Mouse (Mus musculus) T-cell, adult 2 months (primary cell): Measurements from ENCODE around the gene Prox2.
"Not testable (repeated sequence)": the region's sequence is repeated elsewhere in the genome, so short reads cannot be mapped to it uniquely, and the experiment has no call there.

ENCODE experiments used
- DNase-seq: peaks from one replicate; pipeline ENCODE4 v3.0.0; 2022; ENCODE audit warnings: low spot score

The Prox2 gene

DNA sequence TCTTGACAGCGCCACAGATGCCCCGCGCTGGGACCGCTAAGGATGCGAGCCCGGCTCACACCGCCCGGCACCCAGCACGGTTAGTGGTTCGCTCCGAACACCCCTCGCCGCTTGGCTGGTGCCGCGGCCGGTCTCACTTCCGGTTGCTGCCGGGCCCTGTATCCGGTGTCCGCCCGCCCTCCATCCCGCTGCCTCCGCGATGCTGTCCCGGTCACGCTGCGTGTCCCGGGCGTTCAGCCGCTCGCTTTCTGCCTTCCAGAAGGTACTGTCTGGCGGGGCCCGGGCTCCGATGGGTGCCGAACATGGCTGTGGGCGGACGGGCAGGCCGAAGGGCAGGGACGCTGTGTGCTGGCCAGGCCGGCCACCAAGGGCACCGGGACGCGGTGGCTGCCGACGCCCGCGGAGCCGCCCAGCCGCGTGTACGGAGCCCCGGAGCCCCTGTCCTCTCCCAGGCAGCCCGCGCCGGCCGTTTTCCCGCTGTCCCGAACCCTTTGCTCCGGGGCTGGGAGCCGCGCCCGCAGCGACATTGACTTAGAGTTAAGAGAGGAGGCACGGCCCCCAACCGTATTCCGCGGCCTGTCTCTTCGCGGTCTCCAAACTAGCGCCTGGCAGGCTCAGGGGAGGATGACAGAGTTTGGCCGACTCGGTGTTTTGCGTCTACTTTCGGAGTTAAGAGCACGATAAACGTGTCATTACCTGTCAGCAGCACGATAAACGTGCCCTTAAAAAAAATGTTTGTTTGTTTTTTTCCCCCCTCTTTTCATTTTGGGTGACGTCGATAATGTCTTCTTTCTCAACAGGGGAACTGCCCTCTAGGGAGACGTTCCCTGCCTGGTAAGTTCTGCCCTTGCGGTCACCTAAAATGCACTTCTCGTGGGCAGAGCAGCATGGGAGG is at the start of gene Prox2, which contains the start of gene Dlst:
Gene Prox2 (minus strand): TSS at position 62 of the 895 bp plus-strand sequence.
Gene Dlst (plus strand): TSS at position 136 of the 895 bp plus-strand sequence.
- peak; percentile 80 for DNase-seq

GRCm38 (mm10) chr12:85159592-85159991 is 49.0 kb upstream of the Prox2 start:
- DNase-seq = no peak

- DNase-seq = no peak
These were observed 48.2 kb upstream of the Prox2 start for GRCm38 (mm10) chr12:85158801-85159200.

- DNase-seq = no peak
These were observed 47.4 kb upstream of the Prox2 start for GRCm38 (mm10) chr12:85157797-85158460.

GRCm38 (mm10) chr12:85156324-85156723 is 45.8 kb upstream of the Prox2 start:
- DNase-seq = no peak

GRCm38 (mm10) chr12:85153011-85153410 is 42.5 kb upstream of the Prox2 start:
- no peak for DNase-seq

DNA sequence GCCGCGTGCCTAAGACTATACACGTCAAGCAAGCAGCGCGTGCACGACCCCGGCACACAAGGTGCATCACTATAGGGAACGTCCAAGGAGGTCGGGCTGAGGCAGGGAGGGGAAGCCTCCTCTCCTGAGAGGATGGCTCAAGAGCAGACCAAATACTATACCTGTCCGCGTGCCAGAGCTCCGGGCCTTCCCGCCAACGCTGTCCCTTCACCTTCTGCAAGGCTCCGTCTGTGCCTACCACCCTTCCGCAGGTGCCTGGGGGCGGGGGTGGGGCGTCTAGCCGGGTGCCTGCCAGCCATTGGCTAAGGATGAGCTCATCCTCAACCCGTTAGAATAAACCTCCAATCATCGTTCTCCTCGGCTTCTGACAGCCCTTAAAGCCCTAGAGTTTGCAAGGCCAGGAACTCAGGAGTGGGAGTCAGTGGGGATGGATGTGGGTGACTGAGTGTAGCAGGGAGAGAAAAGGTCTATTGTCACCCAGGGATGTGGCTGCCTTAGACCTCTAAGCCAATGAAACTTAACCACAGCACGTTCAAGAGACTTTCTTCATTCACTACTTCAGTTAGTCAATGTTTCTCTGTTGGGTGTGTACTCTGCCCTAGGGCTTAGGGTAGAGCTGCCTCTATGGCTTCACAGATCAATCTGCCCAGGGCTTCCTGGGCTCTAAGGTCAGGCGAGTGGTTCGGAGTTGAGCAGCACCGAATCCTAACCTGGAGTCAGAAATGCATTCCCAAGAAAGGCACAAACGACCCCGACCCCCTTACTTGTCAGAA is 40.6 kb upstream of the Prox2 start, which contains the start of gene Rps6kl1:
Gene Rps6kl1 (minus strand): TSS at position 263 of the 773 bp plus-strand sequence.
- peak; percentile 69 for DNase-seq

DNA sequence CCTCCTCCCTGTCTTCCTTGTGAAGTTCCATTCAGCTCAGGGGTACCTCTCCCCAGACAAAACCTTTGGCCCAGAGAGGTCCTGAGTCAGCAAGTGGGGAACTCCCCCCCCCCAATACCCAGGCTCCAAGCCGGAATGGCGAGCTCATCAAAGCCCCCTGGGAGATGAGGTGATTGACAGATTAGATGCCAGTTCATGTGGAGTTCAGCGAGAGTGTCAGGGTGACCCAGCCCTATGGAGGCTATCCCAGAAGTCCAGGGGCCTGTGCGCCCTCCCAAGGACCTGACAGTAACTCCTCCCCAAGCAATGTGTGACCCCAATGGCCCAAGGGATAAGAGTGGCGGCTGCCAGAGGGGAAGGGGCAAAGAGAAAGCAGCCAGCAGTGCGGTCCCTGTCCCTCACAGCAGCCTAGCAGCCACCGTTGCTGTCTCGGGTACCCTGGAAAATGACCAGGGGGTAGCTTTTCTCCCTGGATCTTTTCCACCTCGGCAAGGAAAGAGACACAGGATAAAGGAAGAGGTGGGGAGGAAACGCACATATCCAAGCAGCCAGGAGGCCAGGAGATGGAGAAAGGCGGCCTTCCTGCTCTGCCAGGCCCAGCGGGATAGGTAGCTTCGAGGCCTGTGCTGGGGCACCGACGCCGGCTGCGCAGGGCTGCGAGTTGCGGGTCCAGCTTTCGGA is 39.9 kb upstream of the Prox2 start:
- DNase-seq = no peak

- no peak for DNase-seq
These were observed 36.3 kb upstream of the Prox2 start for GRCm38 (mm10) chr12:85146881-85147280.

GRCm38 (mm10) chr12:85146355-85146754 is 35.8 kb upstream of the Prox2 start:
- DNase-seq = no peak

- no peak for DNase-seq
These were observed 35.1 kb upstream of the Prox2 start for GRCm38 (mm10) chr12:85145630-85146029.

DNA sequence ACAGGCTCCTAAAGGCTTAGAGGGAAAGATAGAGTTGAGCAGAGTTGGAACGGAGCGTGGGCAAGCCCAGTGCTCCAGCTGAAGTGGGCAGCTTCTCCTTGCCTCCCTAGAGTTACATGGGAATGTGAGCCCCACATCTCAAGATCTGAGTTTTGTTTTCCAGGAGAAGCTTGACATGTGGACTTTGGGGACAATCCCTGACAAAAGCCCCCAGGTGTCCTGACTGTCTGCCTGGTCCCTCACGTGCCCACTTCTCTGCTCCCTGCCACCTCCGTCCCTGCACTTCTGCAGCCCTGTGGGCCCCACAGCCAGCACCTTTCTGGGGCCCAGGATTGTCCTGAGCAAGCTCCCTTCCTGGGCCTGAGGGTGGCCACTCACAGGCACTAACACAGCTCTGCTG is 34.3 kb upstream of the Prox2 start:
- DNase-seq = no peak

DNA sequence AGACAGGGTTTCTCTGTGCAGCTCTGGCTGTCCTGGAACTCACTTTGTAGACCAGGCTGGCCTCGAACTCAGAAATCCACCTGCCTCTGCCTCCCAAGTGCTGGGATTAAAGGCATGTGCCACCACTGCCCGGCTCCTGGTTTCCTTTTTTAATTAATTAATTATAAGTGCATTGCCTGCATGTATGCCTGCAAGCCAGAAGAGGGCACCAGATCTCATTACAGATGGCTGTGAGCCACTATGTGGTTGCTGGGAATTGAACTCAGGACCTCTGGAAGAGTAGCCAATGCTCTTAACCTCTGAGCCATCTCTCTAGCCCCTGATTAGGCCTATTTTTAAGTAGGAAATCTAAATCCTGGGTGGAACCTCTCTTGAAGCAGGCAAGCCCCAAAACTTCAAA is 33.7 kb upstream of the Prox2 start:
- not testable (repeated sequence) for DNase-seq

DNA sequence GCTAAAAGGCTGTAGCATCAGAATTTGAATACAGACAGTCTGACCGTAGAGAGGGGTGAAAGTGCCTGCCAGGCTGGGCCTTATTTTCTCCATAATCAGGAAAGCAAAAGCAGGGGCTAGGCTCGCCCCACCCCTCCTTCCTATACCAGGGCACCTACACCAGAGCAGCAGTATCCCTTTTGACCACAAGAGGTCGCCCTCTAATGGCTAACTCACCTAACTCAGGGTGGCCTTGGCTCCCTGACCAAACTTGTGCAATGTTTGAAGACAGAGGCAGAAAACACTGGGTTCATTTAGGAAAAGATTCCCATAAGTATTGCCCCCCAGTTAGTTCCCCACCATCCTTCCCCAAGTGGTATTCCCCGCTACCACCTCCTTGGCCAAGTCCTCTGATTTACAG is 32.2 kb upstream of the Prox2 start:
- DNase-seq = peak; percentile 71

DNA sequence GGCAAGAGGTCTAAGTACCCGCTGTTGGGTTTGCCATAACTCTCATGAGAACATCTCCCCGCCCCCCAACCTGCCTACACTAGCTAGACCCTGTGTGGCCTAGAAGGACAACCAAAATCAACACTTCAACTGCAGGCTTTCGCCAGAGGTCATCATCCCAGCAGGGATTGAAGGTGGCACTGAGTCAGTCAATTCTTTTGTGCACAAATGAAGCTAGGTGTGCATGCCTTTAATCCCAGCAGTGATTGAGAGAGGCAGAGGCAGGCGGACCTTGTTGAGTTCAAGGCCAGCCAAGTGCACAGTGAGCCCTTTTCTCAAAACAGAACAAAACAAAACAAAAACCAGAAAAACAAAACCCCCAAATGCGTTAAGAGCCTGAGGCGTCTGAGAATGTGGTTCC is 30.5 kb upstream of the Prox2 start:
- no peak for DNase-seq

DNA sequence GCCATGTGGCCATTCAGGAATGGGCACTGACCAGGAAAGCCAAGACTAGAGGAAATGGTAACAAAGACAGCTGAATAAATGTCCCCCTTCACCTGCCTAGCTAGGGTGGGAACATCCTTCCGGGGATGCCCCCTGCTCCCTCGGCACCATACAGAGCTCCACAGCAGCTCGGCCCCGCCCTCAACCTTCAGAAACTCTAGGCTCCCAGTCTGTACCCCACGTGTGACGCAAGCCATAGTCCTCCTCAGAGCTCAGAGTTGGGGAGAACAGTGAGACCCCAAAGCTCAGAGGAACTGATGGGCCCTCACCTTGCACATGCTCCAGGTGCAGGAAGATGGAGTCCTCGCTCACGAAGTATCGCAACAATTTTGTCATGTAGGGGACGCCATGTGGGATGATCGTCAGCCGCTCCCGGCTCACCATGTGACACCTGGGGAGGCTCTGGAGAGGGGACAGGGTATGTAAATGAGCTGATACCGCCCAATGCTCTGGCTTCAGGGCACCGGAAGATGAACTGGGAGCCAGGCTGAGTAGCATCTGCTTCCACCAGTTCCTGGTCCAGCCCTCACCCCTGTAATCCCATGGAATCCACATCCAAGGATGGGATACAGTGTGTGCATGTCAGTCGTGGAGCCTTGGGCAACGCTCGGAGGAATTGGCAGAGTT is 29.6 kb upstream of the Prox2 start:
- peak; percentile 48 for DNase-seq

DNA sequence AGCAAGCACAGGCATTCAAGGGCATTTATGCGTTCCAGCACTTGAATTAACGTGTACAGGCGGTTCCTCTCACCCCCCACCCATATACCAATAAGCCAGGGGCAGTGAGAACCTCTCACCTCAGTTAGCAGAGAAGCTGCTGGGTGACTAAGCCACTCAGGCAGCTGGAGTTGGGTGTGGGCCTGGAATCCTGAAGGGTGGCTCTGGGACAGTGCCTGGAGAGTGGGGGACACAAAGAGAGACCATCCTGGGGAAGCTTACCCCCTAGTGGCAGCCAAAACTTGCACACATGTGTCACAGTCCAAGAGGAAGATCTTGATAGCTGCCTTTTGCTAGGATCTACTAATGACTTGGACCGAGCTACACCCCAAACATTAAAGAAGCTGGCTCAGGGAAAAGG is 26.1 kb upstream of the Prox2 start:
- no peak for DNase-seq

DNA sequence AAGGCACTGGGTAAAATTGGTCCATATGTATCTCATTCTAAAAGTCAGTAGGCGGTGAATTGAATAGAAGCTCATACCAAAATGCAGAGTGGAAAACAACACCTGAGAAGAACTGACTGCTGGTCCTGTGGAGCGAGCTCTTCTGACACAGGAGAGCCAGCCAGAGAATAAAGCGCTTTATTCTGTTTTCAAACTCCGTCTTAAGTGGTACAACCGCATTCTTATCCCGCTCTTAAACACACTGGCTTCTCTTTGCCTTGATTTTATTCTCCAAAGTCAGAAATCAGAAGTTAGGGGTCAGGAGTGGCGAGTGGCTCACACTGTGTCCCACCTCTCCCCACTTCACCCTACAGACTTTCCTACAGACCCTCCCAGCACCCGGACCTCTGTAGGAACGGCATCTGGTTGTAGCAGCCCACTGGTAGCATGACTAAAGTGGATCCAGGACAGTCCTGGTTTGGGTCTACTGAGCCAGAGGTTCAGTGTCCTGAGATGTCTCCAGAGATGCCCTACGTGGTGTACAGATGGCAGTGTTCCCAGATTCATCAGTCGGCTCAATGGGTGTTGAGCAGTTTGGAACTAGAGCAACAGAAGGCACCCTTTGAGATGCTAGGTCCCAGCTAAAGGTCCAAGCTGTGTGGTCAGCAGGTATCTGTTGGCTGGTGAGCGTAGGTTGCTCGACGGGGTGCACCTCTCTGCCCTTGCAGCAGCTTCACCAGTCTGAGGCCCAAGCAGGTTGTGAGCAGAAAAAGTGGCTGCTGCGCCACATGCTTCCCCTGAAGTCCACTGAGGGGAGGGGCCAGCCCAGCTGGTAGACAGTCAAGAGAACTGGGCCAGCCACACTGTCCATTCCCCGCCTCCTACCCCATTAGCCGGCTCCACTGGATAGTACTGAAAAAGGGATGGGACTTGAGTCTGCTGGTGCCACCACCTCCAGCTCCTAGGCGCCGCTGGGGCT is 25.2 kb upstream of the Prox2 start:
- DNase-seq = no peak

DNA sequence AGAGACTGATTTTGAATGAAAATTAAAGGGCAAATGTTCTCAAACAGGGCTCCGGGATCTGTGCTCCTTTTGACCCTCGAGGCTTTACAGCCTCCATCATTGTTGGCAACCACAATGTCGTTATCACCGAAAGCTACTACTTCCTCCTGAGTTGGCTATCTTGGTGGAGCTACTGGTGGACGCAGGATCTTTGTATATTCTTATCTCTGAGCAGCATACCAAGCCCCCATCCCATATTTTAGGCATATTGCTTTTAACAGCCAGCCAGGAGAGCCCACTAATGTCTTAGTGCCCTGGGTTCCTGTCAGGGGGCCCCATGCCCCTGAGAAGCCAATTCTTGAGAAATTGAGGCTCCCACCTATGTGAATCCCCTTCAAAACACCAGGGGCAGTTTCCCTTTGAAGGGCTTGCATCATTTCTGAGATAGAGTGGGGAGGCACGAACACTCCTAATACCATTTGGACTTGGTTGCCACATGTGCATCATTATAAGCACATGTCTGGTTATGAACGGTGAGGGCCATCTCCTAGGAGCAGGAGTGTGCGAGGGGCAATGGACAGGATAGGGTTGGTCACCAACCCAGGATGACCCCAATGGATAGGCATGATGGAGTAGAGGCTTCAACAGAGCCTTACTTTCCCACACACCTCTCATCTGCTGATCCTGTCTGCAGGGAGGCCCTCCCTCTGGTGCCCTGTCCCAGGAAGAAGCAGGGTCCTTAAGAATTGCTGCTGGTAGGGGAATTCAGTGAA is 23.7 kb upstream of the Prox2 start:
- DNase-seq = no peak
